Mouse (Mus musculus) heart, embryonic 12.5 days (tissue): ENCODE results near the gene Alg5. TPM values are rescaled to one million over a fixed set of nuclear protein-coding genes. Genes with fewer than 3 reads are reported as not detected.

ENCODE experiments used
- ATAC-seq: fragments of 200-750 bp; cut with Nextera tagmentation; 2 replicates; pipeline ENCODE4 v1.8.0; 2017; ENCODE audit warnings: moderate TSS enrichment, moderate library complexity; ENCODE audit not compliant: insufficient number of reproducible peaks, low FRiP score
- H3K27ac ChIP-seq: fragments of 300-500 bp; sonication (generic); 2 replicates; pipeline ENCODE4 v1.5.1; 2016; ENCODE audit warnings: mild to moderate bottlenecking, moderate library complexity; ENCODE audit not compliant: poor library complexity, severe bottlenecking
- H3K27me3 ChIP-seq: fragments of 300-500 bp; sonication (generic); replicated peaks from 2 replicates; pipeline ENCODE4 v1.6.1; 2016; ENCODE audit warnings: mild to moderate bottlenecking, moderate library complexity
- H3K36me3 ChIP-seq: fragments of 300-500 bp; sonication (generic); 2 replicates; pipeline ENCODE4 v1.6.1; 2016; ENCODE audit warnings: mild to moderate bottlenecking, moderate library complexity
- H3K4me1 ChIP-seq: fragments of 300-500 bp; sonication (generic); replicated peaks from 2 replicates; pipeline ENCODE4 v1.6.1; 2016; ENCODE audit warnings: mild to moderate bottlenecking
- H3K4me2 ChIP-seq: fragments of 300-500 bp; sonication (generic); 2 replicates; pipeline ENCODE4 v1.6.1; 2016; ENCODE audit warnings: mild to moderate bottlenecking, moderate library complexity
- H3K4me3 ChIP-seq: fragments of 300-500 bp; sonication (generic); 2 replicates; pipeline ENCODE4 v1.5.1; 2016; ENCODE audit warnings: mild to moderate bottlenecking
- H3K9ac ChIP-seq: fragments of 300-500 bp; sonication (generic); 2 replicates; pipeline ENCODE4 v1.6.1; 2016; ENCODE audit warnings: mild to moderate bottlenecking, moderate library complexity
- H3K9me3 ChIP-seq: fragments of 300-500 bp; sonication (generic); replicated peaks from 2 replicates; pipeline ENCODE4 v1.6.1; 2016; ENCODE audit warnings: mild to moderate bottlenecking, moderate library complexity
- WGBS: fragments of 180-500 bp; shearing (Covaris S2); methylation state at CpG from one replicate; pipeline ENCODE4 v1.1.7; 2016; 5-methylcytosine and 5-hydroxymethylcytosine counted together
- polyA plus RNA-seq: library from polyadenylated mRNA; unstranded; fragments of >200 nt; fragmentation: Nextera tagmentation; extraction: Ambion mirVana; gene quantifications from 2 replicates; pipeline ENCODE4 v1.2.1, GENCODE M21; 2016

Gene Alg5
- polyA plus RNA-seq, 1 experiment from 2014 or later, result 41.2 TPM

GRCm38 (mm10) chr3:54741965-54742364 is 6.6 kb downstream of the Alg5 start:
- Histone ChIP-seq H3K9ac (no peak overlapping the region), H3K27ac (no peak overlapping the region), H3K4me1 (peaks cover 2% of the 10 kb centered on the region; the same call in 1 of the 2 replicates), H3K27me3 (no peaks in the 10 kb centered on the region), H3K4me2 (no peak overlapping the region), H3K4me3 (no peak overlapping the region), H3K9me3 (no peaks in the 10 kb centered on the region), H3K36me3 (peaks cover 84% of the 10 kb centered on the region)
- WGBS, result 95% methylated on average over 11 of the region's 11 CpGs
- ATAC-seq, result no peak

GRCm38 (mm10) chr3:54745799-54746198 is 10.5 kb downstream of the Alg5 start:
- H3K9ac ChIP-seq, result no peak overlapping the region
- no peak overlapping the region for H3K4me2 ChIP-seq
- H3K4me3 ChIP-seq, result no peak overlapping the region
- no peaks in the 10 kb centered on the region for H3K27me3 ChIP-seq
- peaks cover 99% of the 10 kb centered on the region for H3K36me3 ChIP-seq
- H3K9me3 ChIP-seq, result peaks cover under 1% of the 10 kb centered on the region; the same call in 1 of the 2 replicates
- H3K4me1 ChIP-seq, result peaks cover 7% of the 10 kb centered on the region; the same call in 1 of the 2 replicates
- no peak for ATAC-seq
- H3K27ac ChIP-seq, result no peak overlapping the region
- 63% methylated on average over 5 of the region's 5 CpGs for WGBS

- Histone ChIP-seq H3K27me3 (no peaks in the 10 kb centered on the region), H3K27ac (no peak overlapping the region), H3K36me3 (peaks cover 32% of the 10 kb centered on the region), H3K9ac (no peak overlapping the region), H3K9me3 (peaks cover 6% of the 10 kb centered on the region; the same call in 1 of the 2 replicates), H3K4me1 (peaks cover 9% of the 10 kb centered on the region; the same call in 1 of the 2 replicates), H3K4me2 (no peak overlapping the region), H3K4me3 (no peak overlapping the region)
- 63% methylated on average over 4 of the region's 4 CpGs for WGBS
- no peak for ATAC-seq
Observed at GRCm38 (mm10) chr3:54753411-54753810, 18.1 kb downstream of the Alg5 start.

- Histone ChIP-seq H3K4me2 (peak within 1 kb of the TSS; percentile 99), H3K27ac (peak within 1 kb of the TSS; percentile 87), H3K9ac (peak within 1 kb of the TSS; percentile 86), H3K9me3 (peaks cover 6% of the 10 kb centered on the region; the same call in 1 of the 2 replicates), H3K4me3 (peak within 1 kb of the TSS; percentile 91), H3K36me3 (peaks cover 13% of the 10 kb centered on the region), H3K27me3 (no peaks in the 10 kb centered on the region), H3K4me1 (peaks cover 9% of the 10 kb centered on the region; the same call in 1 of the 2 replicates)
- under 1% methylated on average over 66 of the region's 66 CpGs for WGBS
- peak; percentile 77 for ATAC-seq
Observed at GRCm38 (mm10) chr3:54755145-54756041, 20.1 kb downstream of the Alg5 start, which contains the start of gene Smad9. TSS of gene Smad9 (plus strand) at chr3:54755582.

GRCm38 (mm10) chr3:54756058-54756457 is 20.7 kb downstream of the Alg5 start:
- WGBS, result 3% methylated on average over 11 of the region's 11 CpGs
- peak overlapping the region; percentile 87 for H3K27ac ChIP-seq
- peak overlapping the region; percentile 99 for H3K4me2 ChIP-seq
- H3K27me3 ChIP-seq, result no peaks in the 10 kb centered on the region
- H3K4me1 ChIP-seq, result peaks cover 13% of the 10 kb centered on the region
- peaks cover 3% of the 10 kb centered on the region; the same call in 1 of the 2 replicates for H3K9me3 ChIP-seq
- peak overlapping the region; percentile 86 for H3K9ac ChIP-seq
- 0 out of 2 replicates have a peak, but pooled peaks have one; percentile 45 for ATAC-seq
- H3K4me3 ChIP-seq, result peak overlapping the region; percentile 91
- peaks cover 6% of the 10 kb centered on the region for H3K36me3 ChIP-seq

GRCm38 (mm10) chr3:54757446-54757845 is 22.1 kb downstream of the Alg5 start:
- Histone ChIP-seq H3K4me1 (peaks cover 16% of the 10 kb centered on the region), H3K4me2 (no peak overlapping the region), H3K9ac (no peak overlapping the region), H3K27ac (no peak overlapping the region), H3K36me3 (no peaks in the 10 kb centered on the region), H3K9me3 (0 out of 2 replicates have a peak, but pooled peaks cover under 1% of the 10 kb centered on the region), H3K4me3 (no peak overlapping the region), H3K27me3 (no peaks in the 10 kb centered on the region)
- 83% methylated on average over 8 of the region's 8 CpGs for WGBS
- ATAC-seq, result no peak

GRCm38 (mm10) chr3:54759211-54759610 is 23.9 kb downstream of the Alg5 start:
- 76% methylated on average over 9 of the region's 9 CpGs for WGBS
- Histone ChIP-seq H3K27me3 (no peaks in the 10 kb centered on the region), H3K4me1 (peaks cover 22% of the 10 kb centered on the region), H3K4me3 (no peak overlapping the region), H3K36me3 (0 out of 2 replicates have a peak, but pooled peaks cover 2% of the 10 kb centered on the region), H3K9ac (no peak overlapping the region), H3K27ac (no peak overlapping the region), H3K9me3 (peaks cover 6% of the 10 kb centered on the region), H3K4me2 (no peak overlapping the region)
- no peak for ATAC-seq

GRCm38 (mm10) chr3:54760321-54761115 is 25.2 kb downstream of the Alg5 start:
- Histone ChIP-seq H3K9me3 (peaks cover 6% of the 10 kb centered on the region), H3K27me3 (no peaks in the 10 kb centered on the region), H3K27ac (no peak overlapping the region), H3K4me3 (no peak overlapping the region), H3K4me2 (no peak overlapping the region), H3K4me1 (peaks cover 18% of the 10 kb centered on the region), H3K9ac (no peak overlapping the region), H3K36me3 (0 out of 2 replicates have a peak, but pooled peaks cover 2% of the 10 kb centered on the region)
- ATAC-seq, result no peak
- 69% methylated on average over 15 of the region's 15 CpGs for WGBS

GRCm38 (mm10) chr3:54761258-54761657 is 25.9 kb downstream of the Alg5 start:
- ATAC-seq, result no peak
- H3K36me3 ChIP-seq, result 0 out of 2 replicates have a peak, but pooled peaks cover 2% of the 10 kb centered on the region
- peaks cover 18% of the 10 kb centered on the region for H3K4me1 ChIP-seq

GRCm38 (mm10) chr3:54764418-54764817 is 29.1 kb downstream of the Alg5 start:
- Histone ChIP-seq H3K4me1 (peaks cover 15% of the 10 kb centered on the region), H3K9ac (no peak overlapping the region), H3K4me3 (peak overlapping the region; percentile 8; the same call in 1 of the 2 replicates), H3K4me2 (peak overlapping the region; percentile 40), H3K9me3 (peaks cover 6% of the 10 kb centered on the region), H3K36me3 (0 out of 2 replicates have a peak, but pooled peaks cover 2% of the 10 kb centered on the region), H3K27ac (no peak overlapping the region), H3K27me3 (no peaks in the 10 kb centered on the region)
- 62% methylated on average over 18 of the region's 18 CpGs for WGBS
- no peak for ATAC-seq

More at GRCm38 (mm10) chr3:54761258-54761657, 25.9 kb downstream of the Alg5 start:
- Histone ChIP-seq H3K9ac (no peak overlapping the region), H3K4me3 (no peak overlapping the region), H3K4me2 (no peak overlapping the region), H3K9me3 (peaks cover 6% of the 10 kb centered on the region), H3K27me3 (no peaks in the 10 kb centered on the region), H3K27ac (no peak overlapping the region)
- WGBS, result 89% methylated on average over 1 of the region's 1 CpGs
